Mouse (Mus musculus) forebrain, embryonic 11.5 days (tissue): ENCODE data around the gene Glra1. TPM values are rescaled to one million over a fixed set of nuclear protein-coding genes. Genes with fewer than 3 reads are reported as not detected.

Experiments used
- ATAC-seq: fragments of 200-750 bp; cut with Nextera tagmentation; replicated peaks from 2 replicates; pipeline ENCODE4 v1.8.0; 2017; ENCODE audit warnings: moderate TSS enrichment; ENCODE audit not compliant: low FRiP score
- DNase-seq: peaks from one replicate; pipeline ENCODE4 v3.0.0-alpha.2; 2017; ENCODE audit warnings: low spot score
- H3K27ac ChIP-seq: fragments of 300-500 bp; sonication (generic); 2 replicates; pipeline ENCODE4 v1.5.1; 2014; ENCODE audit warnings: low read depth, low read length
- H3K27me3 ChIP-seq: fragments of 300-500 bp; sonication (generic); 2 replicates; pipeline ENCODE4 v1.6.1; 2014; ENCODE audit warnings: mild to moderate bottlenecking, low read length, mixed read lengths; ENCODE audit not compliant: control insufficient read depth, insufficient read depth
- H3K36me3 ChIP-seq: fragments of 300-500 bp; sonication (generic); 2 replicates; pipeline ENCODE4 v1.6.1; 2014; ENCODE audit warnings: mild to moderate bottlenecking, low read length, moderate library complexity, mixed read lengths; ENCODE audit not compliant: control insufficient read depth, insufficient read depth
- H3K4me1 ChIP-seq: fragments of 300-500 bp; sonication (generic); replicated peaks from 2 replicates; pipeline ENCODE4 v1.6.1; 2014; ENCODE audit warnings: low read length, mixed read lengths; ENCODE audit not compliant: control insufficient read depth, insufficient read depth
- H3K4me2 ChIP-seq: fragments of 300-500 bp; sonication (generic); 2 replicates; pipeline ENCODE4 v1.6.1; 2014; ENCODE audit warnings: low read depth, mild to moderate bottlenecking, low read length, moderate library complexity, mixed read lengths; ENCODE audit not compliant: severe bottlenecking
- H3K4me3 ChIP-seq: fragments of 300-500 bp; sonication (generic); 2 replicates; pipeline ENCODE4 v1.5.1; 2014; ENCODE audit warnings: low read depth, low read length
- H3K9ac ChIP-seq: fragments of 300-500 bp; sonication (generic); 2 replicates; pipeline ENCODE4 v1.6.1; 2014; ENCODE audit warnings: low read length
- H3K9me3 ChIP-seq: fragments of 300-500 bp; sonication (generic); 2 replicates; pipeline ENCODE4 v1.6.1; 2016; ENCODE audit warnings: low read length, mixed read lengths; ENCODE audit not compliant: control insufficient read depth
- WGBS: fragments of 180-500 bp; shearing (Covaris S2); extraction: QIAGEN DNeasy Blood & Tissue Kit; methylation state at CpG from one replicate; pipeline ENCODE4 v1.1.7; 2014; 5-methylcytosine and 5-hydroxymethylcytosine counted together
- microRNA-seq: library from miRNA; unstranded; fragments of <30 nt; microRNA quantifications from one replicate; pipeline ENCODE4, GENCODE M21; 2016; ENCODE audit not compliant: insufficient number of aligned reads
- polyA plus RNA-seq: library from polyadenylated mRNA; unstranded; fragments of >200 nt; fragmentation: Nextera tagmentation; extraction: Ambion mirVana; gene quantifications from 2 replicates; pipeline ENCODE4 v1.2.1, GENCODE M21; 2014

The Glra1 gene
- polyA plus RNA-seq, 1 experiment from 2014 or later = not detected

DNA sequence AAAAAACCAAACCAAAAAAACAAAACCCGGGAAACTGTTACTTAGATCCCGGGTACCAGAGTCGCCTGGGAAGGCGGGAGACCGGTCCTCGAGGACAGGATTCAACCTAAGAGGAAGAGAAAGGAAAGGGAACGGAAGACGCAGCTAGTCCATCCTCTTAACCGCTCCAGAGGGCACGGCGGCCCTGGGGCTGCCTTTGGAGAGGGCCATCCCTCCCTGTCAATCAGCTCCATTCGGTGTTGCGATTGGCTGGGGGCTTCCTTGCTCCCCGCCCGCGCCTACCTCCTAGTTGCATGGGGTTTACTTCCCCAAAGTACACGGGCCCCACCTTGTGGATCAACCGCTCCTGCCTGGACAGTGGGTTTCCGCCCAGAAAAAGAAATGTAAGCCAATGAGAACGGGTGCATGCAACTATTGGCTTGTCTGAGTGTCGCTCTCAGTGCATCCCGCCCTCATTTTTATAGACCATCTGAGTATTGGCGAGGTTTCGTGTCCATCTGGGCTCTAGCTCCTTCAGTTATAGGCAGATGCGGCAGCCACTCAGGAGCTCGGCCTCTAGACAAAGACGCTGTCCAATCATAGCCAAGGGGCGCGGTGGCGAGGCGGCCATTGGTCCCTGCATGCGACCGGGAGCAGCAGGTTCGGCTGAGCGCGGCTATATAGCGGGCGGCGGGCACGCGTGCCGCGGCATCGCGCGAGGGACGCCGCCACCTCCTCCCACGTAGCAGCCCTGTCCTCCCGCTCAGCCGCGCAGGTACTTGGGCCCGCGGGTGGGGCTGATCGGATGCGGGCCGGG is 138.8 kb downstream of the Glra1 start, which contains the start of gene G3bp1:
Gene G3bp1, plus strand, starts transcription at position 638 of the 796 bp plus-strand sequence.
- Histone ChIP-seq H3K27ac (peak within 1 kb of the TSS; percentile 82), H3K4me2 (peak within 1 kb of the TSS; percentile 74), H3K36me3 (peaks cover 2% of the 10 kb centered on the region; the same call in 1 of the 2 replicates), H3K9ac (peak within 1 kb of the TSS; percentile 98), H3K4me3 (peak within 1 kb of the TSS; percentile 97), H3K4me1 (peaks cover 13% of the 10 kb centered on the region; the same call in 1 of the 2 replicates), H3K9me3 (no peaks in the 10 kb centered on the region), H3K27me3 (no peaks in the 10 kb centered on the region)
- ATAC-seq (peak; percentile 98), DNase-seq (peak; percentile 99)
- under 1% methylated on average over 57 of the region's 57 CpGs for WGBS

DNA sequence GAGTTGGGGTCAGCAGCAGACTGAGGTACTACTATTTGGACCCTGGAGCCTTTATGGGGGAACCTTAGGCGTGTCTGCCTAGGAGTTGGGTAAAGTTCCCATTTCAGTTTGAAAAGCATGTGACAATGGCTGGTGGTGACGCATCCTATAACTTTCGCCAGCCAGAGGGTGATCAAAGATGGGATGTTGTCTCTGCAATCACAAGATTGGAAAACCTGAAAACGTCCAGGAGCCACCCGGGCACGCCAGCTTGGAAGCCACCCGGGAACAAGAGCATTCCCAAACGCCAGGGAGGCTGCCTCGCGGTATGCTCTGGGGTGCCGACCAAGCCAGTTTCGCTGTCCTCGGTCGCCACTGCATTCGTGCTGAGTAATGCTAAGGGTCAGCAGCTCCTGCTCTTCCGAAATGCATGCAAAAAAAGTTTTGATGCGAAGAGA is 139.4 kb downstream of the Glra1 start:
- Histone ChIP-seq H3K27me3 (no peaks in the 10 kb centered on the region), H3K4me2 (peak overlapping the region; percentile 65), H3K4me3 (peak overlapping the region; percentile 40), H3K27ac (peak overlapping the region; percentile 74), H3K9me3 (no peaks in the 10 kb centered on the region), H3K36me3 (no peaks in the 10 kb centered on the region; the same call in 1 of the 2 replicates), H3K9ac (peak overlapping the region; percentile 77), H3K4me1 (peaks cover 13% of the 10 kb centered on the region; the same call in 1 of the 2 replicates)
- DNase-seq (peak; percentile 77), ATAC-seq (peak; percentile 6)
- 3% methylated on average over 17 of the region's 17 CpGs for WGBS

DNA sequence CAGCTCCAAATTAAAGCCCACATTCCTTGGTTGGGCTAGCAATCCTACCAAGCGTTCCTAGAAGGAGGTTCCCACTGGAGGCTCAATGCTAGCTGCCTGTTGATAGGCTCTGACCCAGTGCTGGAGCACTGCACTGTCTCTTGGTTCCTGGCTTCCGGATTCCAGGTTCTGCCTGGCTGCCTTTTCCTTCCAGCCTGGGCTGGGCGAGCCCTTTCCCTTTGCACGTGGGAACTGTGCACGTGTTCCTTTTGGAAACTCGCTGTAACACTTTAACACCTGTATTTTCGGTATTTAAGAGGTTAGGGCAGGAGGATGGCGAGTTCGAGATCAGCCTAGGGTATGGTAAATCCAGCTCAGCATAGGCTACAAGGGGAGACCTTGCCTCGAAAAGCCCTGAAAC is 140.0 kb downstream of the Glra1 start:
- peak overlapping the region; percentile 74; the same call in 1 of the 2 replicates for H3K27ac ChIP-seq

DNA sequence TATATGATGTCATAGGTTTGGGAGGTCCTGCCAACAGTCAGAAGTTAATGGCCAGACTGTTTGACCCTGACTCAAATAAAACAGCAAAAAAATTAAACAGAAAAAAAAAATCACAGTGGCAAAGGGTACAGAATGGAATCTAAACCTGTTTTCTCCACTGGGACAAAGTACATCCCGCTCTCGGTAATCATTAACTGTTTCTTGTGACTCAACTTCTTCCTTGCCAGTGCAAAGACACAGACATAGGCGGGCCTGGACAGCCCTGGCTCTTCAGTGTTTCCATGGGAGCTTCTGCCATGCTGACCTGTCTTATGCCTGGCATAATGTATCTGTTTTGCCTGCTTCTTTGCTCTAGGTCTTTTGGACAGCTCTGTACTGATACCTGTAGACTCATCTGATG is 142.8 kb downstream of the Glra1 start:
- ATAC-seq (no peak), DNase-seq (no peak)
- peaks cover 12% of the 10 kb centered on the region; the same call in 1 of the 2 replicates for H3K4me1 ChIP-seq
- no peak overlapping the region for H3K9ac ChIP-seq
- no peaks in the 10 kb centered on the region for H3K36me3 ChIP-seq
- 86% methylated on average over 3 of the region's 3 CpGs for WGBS
- no peak overlapping the region for H3K4me2 ChIP-seq
- H3K27me3 ChIP-seq = no peaks in the 10 kb centered on the region
- H3K4me3 ChIP-seq = no peak overlapping the region
- no peak overlapping the region for H3K27ac ChIP-seq
- H3K9me3 ChIP-seq = no peaks in the 10 kb centered on the region

More for the DNA sequence above, 140.0 kb downstream of the Glra1 start:
- H3K9me3 ChIP-seq = no peaks in the 10 kb centered on the region
- no peaks in the 10 kb centered on the region; the same call in 1 of the 2 replicates for H3K36me3 ChIP-seq
- DNase-seq = no peak
- H3K9ac ChIP-seq = peak overlapping the region; percentile 77
- peak overlapping the region; percentile 65; the same call in 1 of the 2 replicates for H3K4me2 ChIP-seq
- no peak for ATAC-seq
- 75% methylated on average over 10 of the region's 10 CpGs for WGBS
- peak overlapping the region; percentile 40; the same call in 1 of the 2 replicates for H3K4me3 ChIP-seq
- H3K27me3 ChIP-seq = no peaks in the 10 kb centered on the region
- H3K4me1 ChIP-seq = peaks cover 13% of the 10 kb centered on the region; the same call in 1 of the 2 replicates

DNA sequence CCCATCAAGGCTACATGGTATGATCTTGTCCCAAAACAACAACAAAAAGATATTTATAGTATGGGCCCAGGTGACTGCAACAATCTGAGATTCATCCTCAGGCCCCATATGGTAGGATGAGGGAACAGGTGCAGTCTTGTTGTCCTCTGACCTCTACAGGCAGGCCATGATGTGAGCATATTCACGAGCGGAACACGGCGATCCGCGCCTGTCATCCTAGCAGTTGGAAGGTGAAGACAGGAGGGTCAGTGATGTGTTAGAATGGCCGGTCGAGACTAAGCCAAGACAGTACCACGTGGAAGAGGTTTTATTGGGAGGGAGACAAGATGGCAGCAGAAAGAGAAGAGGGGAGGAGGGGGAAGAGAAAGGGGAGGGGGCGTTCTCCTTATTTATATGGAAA is 143.3 kb downstream of the Glra1 start:
- Histone ChIP-seq H3K4me1 (peaks cover 14% of the 10 kb centered on the region; the same call in 1 of the 2 replicates), H3K4me3 (no peak overlapping the region), H3K27ac (no peak overlapping the region), H3K36me3 (no peaks in the 10 kb centered on the region), H3K9me3 (no peaks in the 10 kb centered on the region), H3K27me3 (no peaks in the 10 kb centered on the region), H3K4me2 (no peak overlapping the region), H3K9ac (no peak overlapping the region)
- ATAC-seq (no peak), DNase-seq (no peak)
- 86% methylated on average over 10 of the region's 10 CpGs for WGBS

Small RNA genes within 50 kb of the gene (microRNA-seq; reads per million reads assigned to microRNA genes)
- not detected for gene Mir7652

Other genes starting within 250 kb of the Glra1 start
- gene Sparc, start 185.0 kb downstream of the Glra1 start, polyA plus RNA-seq = 348 and 407 TPM in 2 replicates
- gene Atox1, start 147.0 kb downstream of the Glra1 start, polyA plus RNA-seq = 209 and 211 TPM in 2 replicates
- gene G3bp1, start 138.5 kb downstream of the Glra1 start, polyA plus RNA-seq = 267 and 273 TPM in 2 replicates